Mouse (Mus musculus): ENCODE data around the gene Pknox2. TPM values are rescaled to one million over a fixed set of nuclear protein-coding genes. Genes with fewer than 3 reads are reported as not detected.

The Pknox2 gene
- polyA plus RNA-seq, 1 experiment from 2014 or later, result 22.8 TPM

DNA sequence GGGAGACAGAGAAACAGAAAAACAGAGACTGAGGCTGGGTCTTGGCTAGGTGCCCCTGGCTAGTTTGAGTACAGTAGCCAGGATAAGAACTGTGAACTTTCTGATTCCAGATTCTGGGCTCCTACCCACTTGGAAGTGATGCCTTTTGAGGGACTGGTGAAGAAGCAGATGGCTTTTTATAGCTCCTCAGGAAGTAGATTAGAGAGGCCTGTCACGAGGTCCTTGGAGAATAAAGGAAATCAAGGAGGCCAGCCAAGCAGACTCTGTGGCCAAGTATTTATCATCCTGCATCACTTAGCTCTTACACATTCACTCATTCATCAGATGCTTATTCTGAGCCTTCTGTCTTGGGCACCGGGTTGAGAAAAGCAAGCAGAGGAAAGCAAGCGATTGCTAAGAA is 28.8 kb upstream of the Pknox2 start:
- H3K4me3 ChIP-seq (ENCODE audit: low read depth, low read length), result no peak overlapping the region
- DNase-seq (ENCODE audit: low spot score) (no peak), ATAC-seq (ENCODE audit: insufficient read depth, low FRiP score, low TSS enrichment) (no peak)
- H3K4me2 ChIP-seq (ENCODE audit: low read depth), result no peak overlapping the region
- peaks cover 15% of the 10 kb centered on the region for H3K4me1 ChIP-seq (ENCODE audit: control insufficient read depth, insufficient read depth, low read length)
- no peak overlapping the region for H3K27ac ChIP-seq (ENCODE audit: low read depth, low read length)
- WGBS, result 60% methylated on average over 3 of the region's 3 CpGs
- no peaks in the 10 kb centered on the region for H3K27me3 ChIP-seq (ENCODE audit: control insufficient read depth, insufficient read depth, low read length)
- no peaks in the 10 kb centered on the region for H3K36me3 ChIP-seq (ENCODE audit: control insufficient read depth, insufficient read depth, low read length)
- H3K9ac ChIP-seq (ENCODE audit: low read length), result no peak overlapping the region
- no peaks in the 10 kb centered on the region for H3K9me3 ChIP-seq (ENCODE audit: control insufficient read depth, low read length)

- no peak for DNase-seq (ENCODE audit: low spot score)
- H3K27me3 ChIP-seq (ENCODE audit: control insufficient read depth, insufficient read depth, low read length), result no peaks in the 10 kb centered on the region
- no peak overlapping the region for H3K4me2 ChIP-seq (ENCODE audit: low read depth)
- no peaks in the 10 kb centered on the region for H3K36me3 ChIP-seq (ENCODE audit: control insufficient read depth, insufficient read depth, low read length)
- peaks cover 5% of the 10 kb centered on the region; the same call in 1 of the 2 replicates for H3K4me1 ChIP-seq (ENCODE audit: control insufficient read depth, insufficient read depth, low read length)
- ATAC-seq (ENCODE audit: insufficient read depth, low FRiP score, low TSS enrichment), result no peak
- H3K27ac ChIP-seq (ENCODE audit: low read depth, low read length), result no peak overlapping the region
- WGBS, result 60% methylated on average over 5 of the region's 5 CpGs
- H3K9me3 ChIP-seq (ENCODE audit: control insufficient read depth, low read length), result no peaks in the 10 kb centered on the region
- no peak overlapping the region for H3K4me3 ChIP-seq (ENCODE audit: low read depth, low read length)
- H3K9ac ChIP-seq (ENCODE audit: low read length), result no peak overlapping the region
These were observed 26.2 kb upstream of the Pknox2 start for GRCm38 (mm10) chr9:37173376-37173775.

DNA sequence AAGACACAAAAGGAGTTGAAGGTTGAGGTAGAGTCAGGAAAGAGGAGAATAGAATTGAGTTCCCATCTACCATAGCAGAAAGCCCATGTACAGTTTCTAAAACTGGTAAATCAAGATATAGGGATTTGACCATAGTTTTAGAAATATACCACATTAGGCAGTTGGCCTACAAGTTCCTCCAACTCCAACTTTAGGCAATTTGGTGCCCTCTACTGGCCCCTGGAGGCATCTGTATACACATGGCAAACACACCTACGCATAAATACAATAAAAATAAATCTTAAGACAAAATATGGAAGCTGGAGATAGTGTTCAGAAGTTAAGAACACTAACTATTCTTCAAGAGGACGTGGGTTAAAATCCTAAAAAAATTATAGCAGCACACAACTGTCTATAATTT is 19.7 kb upstream of the Pknox2 start:
- no peak overlapping the region for H3K27ac ChIP-seq (ENCODE audit: low read depth, low read length)
- no peak overlapping the region for H3K4me3 ChIP-seq (ENCODE audit: low read depth, low read length)
- H3K4me2 ChIP-seq (ENCODE audit: low read depth), result no peak overlapping the region
- no peaks in the 10 kb centered on the region for H3K36me3 ChIP-seq (ENCODE audit: control insufficient read depth, insufficient read depth, low read length)
- no peaks in the 10 kb centered on the region for H3K9me3 ChIP-seq (ENCODE audit: control insufficient read depth, low read length)
- no peaks in the 10 kb centered on the region for H3K27me3 ChIP-seq (ENCODE audit: control insufficient read depth, insufficient read depth, low read length)
- no peak for ATAC-seq (ENCODE audit: insufficient read depth, low FRiP score, low TSS enrichment)
- H3K9ac ChIP-seq (ENCODE audit: low read length), result no peak overlapping the region
- no peaks in the 10 kb centered on the region for H3K4me1 ChIP-seq (ENCODE audit: control insufficient read depth, insufficient read depth, low read length)
- WGBS, result 76% methylated on average over 2 of the region's 2 CpGs
- DNase-seq (ENCODE audit: low spot score), result peak; percentile 25

DNA sequence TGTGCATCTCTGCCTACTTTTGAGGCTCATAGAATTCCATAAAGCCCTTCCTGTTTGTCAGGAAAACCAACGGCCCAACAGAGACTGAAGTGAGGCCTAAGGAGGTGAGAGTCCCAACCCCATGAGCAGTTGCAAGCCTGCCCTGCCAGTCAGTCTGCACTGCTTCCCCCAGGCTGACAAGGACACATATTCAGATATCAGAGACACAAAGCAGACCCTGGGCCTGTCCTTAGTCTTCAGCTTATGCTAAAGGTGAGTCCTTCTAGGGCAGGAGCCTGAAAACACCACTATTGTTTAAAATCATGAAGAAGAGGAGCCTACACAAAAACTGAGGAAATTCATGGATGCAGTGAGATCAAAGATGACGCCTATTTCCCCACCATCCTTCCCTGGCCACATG is 13.5 kb upstream of the Pknox2 start:
- DNase-seq (ENCODE audit: low spot score) (no peak), ATAC-seq (ENCODE audit: insufficient read depth, low FRiP score, low TSS enrichment) (no peak)
- Histone ChIP-seq H3K9ac (ENCODE audit: low read length) (no peak overlapping the region), H3K27me3 (ENCODE audit: control insufficient read depth, insufficient read depth, low read length) (no peaks in the 10 kb centered on the region), H3K9me3 (ENCODE audit: control insufficient read depth, low read length) (no peaks in the 10 kb centered on the region), H3K27ac (ENCODE audit: low read depth, low read length) (no peak overlapping the region), H3K4me3 (ENCODE audit: low read depth, low read length) (no peak overlapping the region), H3K4me1 (ENCODE audit: control insufficient read depth, insufficient read depth, low read length) (no peaks in the 10 kb centered on the region), H3K36me3 (ENCODE audit: control insufficient read depth, insufficient read depth, low read length) (no peaks in the 10 kb centered on the region), H3K4me2 (ENCODE audit: low read depth) (no peak overlapping the region)
- 87% methylated on average over 2 of the region's 2 CpGs for WGBS

- no peaks in the 10 kb centered on the region for H3K9me3 ChIP-seq (ENCODE audit: control insufficient read depth, low read length)
- ATAC-seq (ENCODE audit: insufficient read depth, low FRiP score, low TSS enrichment) (no peak), DNase-seq (ENCODE audit: low spot score) (no peak)
- H3K36me3 ChIP-seq (ENCODE audit: control insufficient read depth, insufficient read depth, low read length), result no peaks in the 10 kb centered on the region
- WGBS, result 66% methylated on average over 4 of the region's 4 CpGs
- no peak overlapping the region for H3K4me3 ChIP-seq (ENCODE audit: low read depth, low read length)
- no peak overlapping the region for H3K27ac ChIP-seq (ENCODE audit: low read depth, low read length)
- H3K4me2 ChIP-seq (ENCODE audit: low read depth), result no peak overlapping the region
- no peak overlapping the region for H3K9ac ChIP-seq (ENCODE audit: low read length)
- H3K4me1 ChIP-seq (ENCODE audit: control insufficient read depth, insufficient read depth, low read length), result peaks cover 6% of the 10 kb centered on the region
- no peaks in the 10 kb centered on the region for H3K27me3 ChIP-seq (ENCODE audit: control insufficient read depth, insufficient read depth, low read length)
These were observed 679 bp upstream of the Pknox2 start for GRCm38 (mm10) chr9:37147886-37148285.

- WGBS, result 0% methylated on average over 53 of the region's 75 CpGs
- Histone ChIP-seq H3K9me3 (ENCODE audit: control insufficient read depth, low read length) (no peaks in the 10 kb centered on the region), H3K4me3 (ENCODE audit: low read depth, low read length) (peak overlapping the region; percentile 95), H3K4me1 (ENCODE audit: control insufficient read depth, insufficient read depth, low read length) (peaks cover 15% of the 10 kb centered on the region), H3K36me3 (ENCODE audit: control insufficient read depth, insufficient read depth, low read length) (no peaks in the 10 kb centered on the region), H3K27ac (ENCODE audit: low read depth, low read length) (peak overlapping the region; percentile 97), H3K9ac (ENCODE audit: low read length) (peak overlapping the region; percentile 98), H3K4me2 (ENCODE audit: low read depth) (peak overlapping the region; percentile 56), H3K27me3 (ENCODE audit: control insufficient read depth, insufficient read depth, low read length) (no peaks in the 10 kb centered on the region)
- ATAC-seq (ENCODE audit: insufficient read depth, low FRiP score, low TSS enrichment) (peak; percentile 75), DNase-seq (ENCODE audit: low spot score) (peak; percentile 84)
These were observed 426 bp downstream of the Pknox2 start for GRCm38 (mm10) chr9:37146603-37147358.

DNA sequence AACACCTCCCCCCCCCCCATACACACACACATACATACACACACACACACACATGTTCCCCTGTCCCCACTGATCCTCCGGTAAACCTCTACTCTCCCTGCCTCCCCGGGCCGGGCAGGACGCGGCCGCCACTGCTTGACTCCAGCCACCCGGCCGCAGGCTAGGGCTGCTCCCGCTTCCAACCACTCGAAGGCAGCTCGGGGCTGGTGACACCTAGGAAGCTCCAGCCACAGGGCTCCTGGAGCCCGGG is 929 bp downstream of the Pknox2 start:
- peak; percentile 16; the same call in 1 of the 2 replicates for ATAC-seq (ENCODE audit: insufficient read depth, low FRiP score, low TSS enrichment)
- no peaks in the 10 kb centered on the region for H3K27me3 ChIP-seq (ENCODE audit: control insufficient read depth, insufficient read depth, low read length)
- H3K4me2 ChIP-seq (ENCODE audit: low read depth), result peak overlapping the region; percentile 56
- H3K9ac ChIP-seq (ENCODE audit: low read length), result peak overlapping the region; percentile 98
- H3K4me3 ChIP-seq (ENCODE audit: low read depth, low read length), result peak overlapping the region; percentile 95
- peak overlapping the region; percentile 97 for H3K27ac ChIP-seq (ENCODE audit: low read depth, low read length)
- peaks cover 19% of the 10 kb centered on the region for H3K4me1 ChIP-seq (ENCODE audit: control insufficient read depth, insufficient read depth, low read length)
- no peaks in the 10 kb centered on the region for H3K36me3 ChIP-seq (ENCODE audit: control insufficient read depth, insufficient read depth, low read length)
- under 1% methylated on average over 12 of the region's 12 CpGs for WGBS
- no peaks in the 10 kb centered on the region for H3K9me3 ChIP-seq (ENCODE audit: control insufficient read depth, low read length)
- DNase-seq (ENCODE audit: low spot score), result peak; percentile 68

DNA sequence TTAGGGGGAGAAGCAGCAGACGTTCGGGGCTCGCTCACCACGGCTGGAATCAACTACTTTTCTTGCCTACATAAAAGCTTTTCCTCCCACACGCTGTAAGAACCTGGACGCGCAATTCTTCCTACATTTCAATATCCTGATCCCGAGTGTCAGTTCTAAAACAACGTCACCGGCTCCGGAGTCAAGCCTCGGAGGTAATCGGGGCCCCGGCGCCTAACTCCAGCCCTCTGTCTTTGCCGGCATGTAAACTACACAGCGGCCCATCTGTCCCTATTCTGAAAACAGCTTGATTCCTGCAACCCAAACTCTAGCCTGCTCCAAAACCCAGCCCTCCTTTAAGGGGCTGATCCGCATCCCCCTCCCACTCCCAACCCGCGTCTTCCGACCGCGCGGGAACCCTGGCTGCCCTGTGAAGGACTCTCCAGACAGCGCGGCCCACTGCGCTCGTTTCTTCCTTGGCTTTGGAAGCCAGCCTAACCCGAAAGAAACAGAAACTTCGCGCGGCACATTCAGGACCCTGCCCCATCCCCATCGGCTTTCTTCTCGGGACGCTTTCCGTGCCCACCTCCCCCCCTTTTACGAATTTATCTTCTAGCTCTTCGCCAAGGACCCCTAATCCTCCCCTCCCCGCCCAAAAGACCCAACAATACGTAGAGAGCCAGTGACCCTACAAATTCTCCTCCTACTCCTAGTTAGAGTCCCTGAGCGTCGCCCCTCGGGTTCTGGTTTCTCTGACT is 1.4 kb downstream of the Pknox2 start:
- Histone ChIP-seq H3K27me3 (ENCODE audit: control insufficient read depth, insufficient read depth, low read length) (no peaks in the 10 kb centered on the region), H3K9me3 (ENCODE audit: control insufficient read depth, low read length) (no peaks in the 10 kb centered on the region), H3K4me1 (ENCODE audit: control insufficient read depth, insufficient read depth, low read length) (peaks cover 24% of the 10 kb centered on the region), H3K36me3 (ENCODE audit: control insufficient read depth, insufficient read depth, low read length) (no peaks in the 10 kb centered on the region), H3K4me2 (ENCODE audit: low read depth) (peak overlapping the region; percentile 56), H3K4me3 (ENCODE audit: low read depth, low read length) (peak overlapping the region; percentile 95), H3K27ac (ENCODE audit: low read depth, low read length) (peak overlapping the region; percentile 97), H3K9ac (ENCODE audit: low read length) (peak overlapping the region; percentile 98)
- DNase-seq (ENCODE audit: low spot score), result peak; percentile 64
- no peak for ATAC-seq (ENCODE audit: insufficient read depth, low FRiP score, low TSS enrichment)
- WGBS, result 0% methylated on average over 43 of the region's 43 CpGs

GRCm38 (mm10) chr9:37145151-37145615 is 2.0 kb downstream of the Pknox2 start:
- under 1% methylated on average over 26 of the region's 26 CpGs for WGBS

More at GRCm38 (mm10) chr9:37145151-37145615, 2.0 kb downstream of the Pknox2 start:
- H3K4me3 ChIP-seq (ENCODE audit: low read depth, low read length), result peak overlapping the region; percentile 95
- DNase-seq (ENCODE audit: low spot score), result peak; percentile 60
- no peaks in the 10 kb centered on the region for H3K36me3 ChIP-seq (ENCODE audit: control insufficient read depth, insufficient read depth, low read length)
- H3K27ac ChIP-seq (ENCODE audit: low read depth, low read length), result peak overlapping the region; percentile 97
- H3K27me3 ChIP-seq (ENCODE audit: control insufficient read depth, insufficient read depth, low read length), result no peaks in the 10 kb centered on the region
- ATAC-seq (ENCODE audit: insufficient read depth, low FRiP score, low TSS enrichment), result no peak
- H3K4me2 ChIP-seq (ENCODE audit: low read depth), result peak overlapping the region; percentile 56
- no peaks in the 10 kb centered on the region for H3K9me3 ChIP-seq (ENCODE audit: control insufficient read depth, low read length)
- H3K4me1 ChIP-seq (ENCODE audit: control insufficient read depth, insufficient read depth, low read length), result peaks cover 30% of the 10 kb centered on the region
- H3K9ac ChIP-seq (ENCODE audit: low read length), result peak overlapping the region; percentile 98
